Mouse (Mus musculus) midbrain, embryonic 16.5 days (tissue): ENCODE results near the gene Tmem131l. TPM values are rescaled to one million over a fixed set of nuclear protein-coding genes. Genes with fewer than 3 reads are reported as not detected.

Experiments used
- ATAC-seq: fragments of 200-750 bp; cut with Nextera tagmentation; 2 replicates; pipeline ENCODE4 v1.8.0; 2017; ENCODE audit warnings: moderate TSS enrichment
- H3K27ac ChIP-seq: fragments of 300-500 bp; sonication (generic); 2 replicates; pipeline ENCODE4 v1.5.1; 2014; ENCODE audit warnings: mild to moderate bottlenecking, low read length, mixed read lengths
- H3K27me3 ChIP-seq: fragments of 300-500 bp; sonication (generic); 2 replicates; pipeline ENCODE4 v1.6.1; 2014; ENCODE audit warnings: low read depth, low read length, mixed read lengths; ENCODE audit not compliant: control insufficient read depth, insufficient read depth
- H3K36me3 ChIP-seq: fragments of 300-500 bp; sonication (generic); 2 replicates; pipeline ENCODE4 v1.6.1; 2014; ENCODE audit warnings: mild to moderate bottlenecking, low read length, moderate library complexity, mixed read lengths; ENCODE audit not compliant: control insufficient read depth, insufficient read depth
- H3K4me1 ChIP-seq: fragments of 300-500 bp; sonication (generic); 2 replicates; pipeline ENCODE4 v1.6.1; 2014; ENCODE audit warnings: mild to moderate bottlenecking, low read length, mixed read lengths; ENCODE audit not compliant: control insufficient read depth, insufficient read depth
- H3K4me2 ChIP-seq: fragments of 300-500 bp; sonication (generic); 2 replicates; pipeline ENCODE4 v1.6.1; 2014; ENCODE audit warnings: mild to moderate bottlenecking, low read length, mixed read lengths
- H3K4me3 ChIP-seq: fragments of 300-500 bp; sonication (generic); 2 replicates; pipeline ENCODE4 v1.5.1; 2014; ENCODE audit warnings: low read depth, mild to moderate bottlenecking, low read length, moderate library complexity, mixed read lengths
- H3K9ac ChIP-seq: fragments of 300-500 bp; sonication (generic); 2 replicates; pipeline ENCODE4 v1.6.1; 2014; ENCODE audit warnings: low read depth, low read length, mixed read lengths
- H3K9me3 ChIP-seq: fragments of 300-500 bp; sonication (generic); replicated peaks from 2 replicates; pipeline ENCODE4 v1.6.1; 2014; ENCODE audit warnings: mild to moderate bottlenecking, low read length, mixed read lengths; ENCODE audit not compliant: control insufficient read depth, poor library complexity, severe bottlenecking
- WGBS: fragments of 180-500 bp; shearing (Covaris S2); extraction: QIAGEN DNeasy Blood & Tissue Kit; methylation state at CpG from one replicate; pipeline ENCODE4 v1.1.7; 2014; 5-methylcytosine and 5-hydroxymethylcytosine counted together
- polyA plus RNA-seq: library from polyadenylated mRNA; unstranded; fragments of >200 nt; fragmentation: Nextera tagmentation; extraction: Ambion mirVana; gene quantifications from 2 replicates; pipeline ENCODE4 v1.2.1, GENCODE M21; 2015

Gene Tmem131l
- polyA plus RNA-seq, 1 experiment from 2014 or later = 53.8 TPM

DNA sequence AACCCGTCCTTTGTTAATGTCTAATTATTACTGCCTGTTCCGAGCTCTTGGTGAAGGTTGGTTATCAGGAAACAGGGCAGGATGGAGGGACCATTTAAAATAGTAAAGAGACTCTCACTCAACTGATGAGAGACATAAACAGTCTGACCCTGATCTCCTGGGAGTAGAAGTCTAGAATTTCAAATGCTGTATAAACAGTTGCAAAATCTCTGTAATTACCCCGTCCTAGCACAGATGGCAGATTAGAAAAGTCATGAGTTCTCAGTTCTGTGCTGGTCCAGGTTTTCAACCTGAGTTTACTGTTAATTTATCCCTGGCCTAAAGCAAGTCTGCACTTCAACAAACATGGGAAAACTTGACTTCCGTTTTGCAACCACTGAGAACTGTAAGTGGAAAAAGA is 20.2 kb upstream of the Tmem131l start:
- 71% methylated on average over 4 of the region's 4 CpGs for WGBS
- no peak overlapping the region for H3K27ac ChIP-seq

DNA sequence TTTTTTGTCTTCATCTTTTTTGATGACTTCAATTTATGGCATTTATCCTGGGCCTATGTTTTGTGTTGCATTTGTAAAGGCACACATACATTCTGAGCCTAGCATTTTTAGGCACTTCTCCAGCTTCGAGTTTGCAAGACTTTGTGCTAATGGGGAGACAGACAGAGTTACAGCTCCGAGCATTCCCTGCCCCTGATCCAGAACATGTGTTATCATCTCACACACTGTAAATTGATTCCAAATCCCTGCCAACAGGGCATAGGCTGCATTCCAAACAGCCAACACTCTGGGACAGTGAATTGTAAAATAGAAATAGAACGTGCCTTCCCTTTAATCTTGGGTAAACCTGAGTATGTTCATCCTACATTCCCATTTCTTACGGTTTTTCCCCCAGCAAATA is 19.7 kb upstream of the Tmem131l start:
- H3K4me2 ChIP-seq = no peak overlapping the region
- no peak overlapping the region for H3K27ac ChIP-seq
- peaks cover 4% of the 10 kb centered on the region; the same call in 1 of the 2 replicates for H3K4me1 ChIP-seq
- WGBS = 60% methylated on average over 4 of the region's 4 CpGs
- no peak for ATAC-seq
- no peaks in the 10 kb centered on the region for H3K9me3 ChIP-seq
- no peaks in the 10 kb centered on the region for H3K27me3 ChIP-seq
- H3K4me3 ChIP-seq = no peak overlapping the region
- no peak overlapping the region for H3K9ac ChIP-seq
- no peaks in the 10 kb centered on the region for H3K36me3 ChIP-seq

More for the DNA sequence above, 20.2 kb upstream of the Tmem131l start:
- Histone ChIP-seq H3K27me3 (no peaks in the 10 kb centered on the region), H3K9ac (no peak overlapping the region), H3K36me3 (no peaks in the 10 kb centered on the region), H3K4me2 (no peak overlapping the region), H3K4me3 (no peak overlapping the region), H3K9me3 (no peaks in the 10 kb centered on the region), H3K4me1 (peaks cover 4% of the 10 kb centered on the region; the same call in 1 of the 2 replicates)
- ATAC-seq = no peak

DNA sequence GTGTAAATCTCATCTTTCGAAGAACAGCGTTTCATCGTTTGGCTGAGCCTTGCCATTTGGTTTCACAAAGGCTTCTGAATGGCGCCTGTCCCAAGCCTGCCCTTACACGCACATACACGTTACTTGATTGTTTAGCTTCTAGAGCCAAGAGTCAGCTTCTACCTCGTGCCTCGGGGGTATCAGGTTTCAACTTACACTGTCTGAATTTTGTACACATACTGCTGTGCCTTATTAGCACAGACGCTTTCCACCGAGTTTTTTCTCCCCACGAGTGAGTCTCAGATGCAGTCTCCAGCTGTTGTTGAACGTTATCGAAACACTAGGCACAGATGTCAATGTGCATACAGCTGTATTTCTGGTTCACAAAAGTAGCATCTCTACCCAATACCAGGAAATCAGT is 19.3 kb upstream of the Tmem131l start:
- Histone ChIP-seq H3K36me3 (no peaks in the 10 kb centered on the region), H3K4me3 (no peak overlapping the region), H3K9me3 (no peaks in the 10 kb centered on the region), H3K9ac (no peak overlapping the region), H3K27me3 (no peaks in the 10 kb centered on the region), H3K4me1 (peaks cover 4% of the 10 kb centered on the region; the same call in 1 of the 2 replicates), H3K27ac (no peak overlapping the region), H3K4me2 (no peak overlapping the region)
- 59% methylated on average over 13 of the region's 13 CpGs for WGBS
- no peak for ATAC-seq

DNA sequence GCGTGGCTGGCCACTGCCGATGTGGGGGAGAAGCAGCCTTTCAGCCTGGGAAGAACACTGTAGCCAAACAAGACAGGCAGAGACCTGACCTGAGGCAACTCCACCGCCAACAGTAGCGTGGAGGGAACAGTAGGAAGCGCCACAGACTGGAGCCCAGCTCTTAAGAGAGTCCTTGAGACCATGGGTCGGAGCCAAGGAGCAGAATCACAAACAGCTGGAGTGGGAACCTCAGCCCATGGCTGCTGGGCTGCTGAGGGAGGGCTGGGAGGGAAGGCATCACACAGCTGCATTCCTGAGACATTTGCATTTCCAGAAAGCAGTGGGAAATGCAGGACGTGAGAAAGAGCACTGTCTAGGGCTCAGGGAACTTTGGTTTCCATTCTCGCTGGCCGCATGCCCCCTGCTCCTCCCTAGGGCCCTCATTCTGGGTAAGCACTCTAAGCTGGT is 8.8 kb upstream of the Tmem131l start:
- 10% methylated on average over 9 of the region's 9 CpGs for WGBS
- Histone ChIP-seq H3K4me2 (no peak overlapping the region), H3K36me3 (no peaks in the 10 kb centered on the region), H3K4me3 (no peak overlapping the region), H3K4me1 (peaks cover 6% of the 10 kb centered on the region; the same call in 1 of the 2 replicates), H3K9me3 (no peaks in the 10 kb centered on the region), H3K9ac (peak overlapping the region; percentile 40; the same call in 1 of the 2 replicates), H3K27me3 (peaks cover 3% of the 10 kb centered on the region), H3K27ac (no peak overlapping the region)
- peak; percentile 70; the same call in 1 of the 2 replicates for ATAC-seq

DNA sequence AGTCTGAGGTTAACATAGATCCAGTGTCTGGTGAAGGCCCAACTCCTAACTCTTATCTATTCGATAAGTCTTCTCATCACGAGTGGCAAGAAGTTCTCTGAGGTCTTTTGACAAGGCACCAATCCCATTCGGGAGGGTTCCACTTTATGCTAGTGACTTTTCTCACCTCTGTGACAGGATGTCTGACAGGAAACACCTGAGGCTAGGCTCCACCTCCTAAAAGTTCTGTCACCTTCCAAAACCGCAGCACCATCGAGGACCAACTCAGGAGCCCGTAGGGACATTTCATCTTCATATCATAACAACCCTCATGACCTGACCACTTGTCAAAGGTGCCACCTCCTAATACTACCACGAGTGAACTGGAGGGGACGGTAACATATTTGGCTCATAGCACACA is 6.2 kb upstream of the Tmem131l start:
- H3K9me3 ChIP-seq = no peaks in the 10 kb centered on the region
- no peaks in the 10 kb centered on the region for H3K36me3 ChIP-seq
- WGBS = 94% methylated on average over 8 of the region's 8 CpGs
- H3K9ac ChIP-seq = no peak overlapping the region
- H3K4me1 ChIP-seq = peaks cover 6% of the 10 kb centered on the region; the same call in 1 of the 2 replicates
- no peak for ATAC-seq
- no peak overlapping the region for H3K4me2 ChIP-seq
- H3K27ac ChIP-seq = no peak overlapping the region
- peaks cover 3% of the 10 kb centered on the region for H3K27me3 ChIP-seq
- no peak overlapping the region for H3K4me3 ChIP-seq

DNA sequence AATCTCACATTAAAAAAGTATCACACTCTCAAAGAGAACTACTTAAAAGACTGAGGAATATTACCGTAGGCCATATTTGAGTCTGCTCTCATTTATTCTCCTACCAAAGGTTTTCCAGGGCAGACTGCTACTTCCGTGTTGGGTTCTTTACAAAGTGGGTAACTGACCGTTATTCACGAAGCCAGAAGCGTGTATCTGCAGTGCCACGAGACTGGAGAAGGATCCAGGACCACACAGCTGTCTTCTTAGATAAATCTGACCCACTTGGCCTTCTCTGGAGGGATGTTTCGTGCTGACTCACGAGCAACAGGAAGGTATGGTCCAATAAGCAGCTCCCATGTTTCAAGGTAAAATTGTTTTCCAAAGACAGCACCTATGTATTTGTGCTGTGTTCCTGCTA is 1.8 kb upstream of the Tmem131l start:
- Histone ChIP-seq H3K27me3 (no peaks in the 10 kb centered on the region), H3K36me3 (no peaks in the 10 kb centered on the region), H3K4me2 (no peak overlapping the region), H3K4me3 (no peak overlapping the region), H3K9me3 (no peaks in the 10 kb centered on the region), H3K4me1 (peaks cover 18% of the 10 kb centered on the region), H3K9ac (no peak overlapping the region), H3K27ac (no peak overlapping the region)
- no peak for ATAC-seq
- WGBS = 86% methylated on average over 8 of the region's 8 CpGs

DNA sequence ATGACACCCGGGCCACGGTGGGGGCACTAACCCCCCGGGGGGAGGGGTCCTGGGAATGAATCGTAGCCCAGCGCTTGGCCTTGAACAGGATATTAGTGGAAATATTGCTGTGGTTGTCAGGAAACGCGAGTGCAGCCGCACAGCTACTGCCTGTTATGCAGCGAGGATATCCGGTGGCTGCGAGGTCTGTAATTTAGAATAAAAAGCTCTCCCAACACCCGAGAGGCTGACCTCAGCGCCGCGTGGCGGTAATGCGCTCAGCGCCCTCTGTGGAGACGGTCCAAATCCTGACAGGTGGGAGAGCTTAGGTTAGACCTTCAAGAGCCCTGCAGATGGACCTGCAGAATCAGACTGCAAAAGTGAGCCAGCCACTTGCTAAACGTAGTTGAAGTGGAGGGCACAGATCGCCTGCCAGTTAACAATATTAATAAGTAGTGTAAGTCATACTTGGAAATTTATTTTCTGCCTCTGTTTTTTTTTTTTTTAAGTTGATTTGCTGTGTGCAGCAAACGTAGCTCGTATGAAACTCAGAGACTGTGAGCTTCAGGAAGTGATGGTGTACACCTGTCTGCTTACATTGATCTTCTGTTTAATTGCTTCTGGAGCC is 604 bp upstream of the Tmem131l start:
- Histone ChIP-seq H3K27me3 (no peaks in the 10 kb centered on the region), H3K27ac (peak overlapping the region; percentile 95), H3K36me3 (no peaks in the 10 kb centered on the region), H3K4me3 (peak overlapping the region; percentile 97), H3K4me2 (peak overlapping the region; percentile 90), H3K9ac (peak overlapping the region; percentile 98), H3K4me1 (peaks cover 25% of the 10 kb centered on the region), H3K9me3 (no peaks in the 10 kb centered on the region)
- peak; percentile 74 for ATAC-seq
- WGBS = 3% methylated on average over 23 of the region's 23 CpGs

DNA sequence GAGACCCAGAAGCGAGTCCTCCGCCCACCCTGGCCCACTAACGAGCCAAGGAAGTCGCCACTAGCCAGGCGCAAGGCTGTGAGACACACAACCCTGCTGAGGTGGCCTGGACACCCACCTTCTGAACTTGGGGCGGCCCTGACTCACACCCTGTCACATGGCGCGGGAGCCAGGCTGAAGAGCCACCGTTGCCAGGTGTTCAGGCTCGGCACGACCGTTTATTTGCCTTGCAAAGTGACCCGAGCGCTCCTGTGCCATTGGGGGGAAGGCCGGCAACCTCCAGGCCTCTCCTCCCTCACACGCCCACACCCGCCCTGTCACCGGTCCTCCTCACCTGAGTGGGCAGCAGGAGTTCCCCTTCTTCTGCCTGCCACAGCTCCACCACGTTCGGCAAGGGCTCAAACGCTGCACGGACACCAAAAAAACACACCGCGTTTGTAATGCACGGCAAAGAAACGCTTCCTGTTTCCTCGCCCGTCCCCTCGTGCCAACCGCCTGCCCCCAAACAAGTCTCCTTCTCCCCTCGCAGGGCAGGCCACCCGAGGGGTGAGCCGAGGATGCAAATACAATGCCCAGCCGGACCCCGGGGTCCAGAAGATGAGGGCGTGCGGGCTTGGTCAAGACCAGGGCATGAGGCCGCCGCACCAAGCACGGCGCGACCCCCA is 862 bp downstream of the Tmem131l start:
- Histone ChIP-seq H3K4me1 (peaks cover 35% of the 10 kb centered on the region), H3K36me3 (no peaks in the 10 kb centered on the region), H3K9ac (peak overlapping the region; percentile 98), H3K4me3 (peak overlapping the region; percentile 97), H3K27me3 (no peaks in the 10 kb centered on the region), H3K9me3 (no peaks in the 10 kb centered on the region), H3K4me2 (peak overlapping the region; percentile 90), H3K27ac (peak overlapping the region; percentile 95)
- WGBS = 0% methylated on average over 42 of the region's 42 CpGs
- peak; percentile 31 for ATAC-seq

DNA sequence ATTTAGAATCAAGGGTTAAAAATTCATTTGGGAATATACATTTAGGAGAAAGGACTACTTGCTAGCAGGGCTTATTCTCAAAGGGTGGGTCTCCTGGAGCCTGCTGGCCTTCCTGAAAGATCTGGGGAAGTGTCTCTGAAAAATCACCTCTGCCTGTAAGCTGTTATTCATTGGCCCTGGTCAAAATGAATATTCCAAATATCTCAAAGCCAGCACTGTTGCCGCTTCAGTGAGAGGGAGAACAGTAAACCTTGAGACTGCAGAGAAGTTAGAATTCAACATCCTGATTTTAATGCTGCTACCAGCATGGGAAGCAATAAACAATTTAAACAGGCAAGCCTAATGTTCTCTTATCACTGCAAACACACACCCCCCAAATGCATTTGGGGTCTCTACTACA is 1.8 kb downstream of the Tmem131l start:
- no peak for ATAC-seq
- Histone ChIP-seq H3K27me3 (no peaks in the 10 kb centered on the region), H3K4me2 (peak overlapping the region; percentile 90), H3K9me3 (no peaks in the 10 kb centered on the region), H3K9ac (peak overlapping the region; percentile 98), H3K4me3 (peak overlapping the region; percentile 97), H3K36me3 (no peaks in the 10 kb centered on the region), H3K4me1 (peaks cover 40% of the 10 kb centered on the region), H3K27ac (no peak overlapping the region; the same call in 1 of the 2 replicates)
- 17% methylated on average over 1 of the region's 1 CpGs for WGBS
